Mouse (Mus musculus) left cerebral cortex, postnatal 25 days (tissue): Measurements from ENCODE around the gene Grm6. TPM values are rescaled to one million over a fixed set of nuclear protein-coding genes. Genes with fewer than 3 reads are reported as not detected.

Experiments used
- DNase-seq, 2 experiments: peaks; one replicate each; pipeline ENCODE4 v3.0.0; 2022; ENCODE audit warnings: low spot score in 2 of 2, mixed read lengths in 1 of 2
- intact Hi-C: fragments of 180-260 bp; cut with DNase I; formaldehyde crosslinking; loops from one replicate; pipeline ENCODE4 v1.15.1; 2025
- total RNA-seq, 2 experiments: library from RNA; stranded (reverse); gene quantifications; 2 replicates each; pipeline ENCODE4 v1.2.3; 2021

Gene Grm6
- total RNA-seq = not detected

DNA sequence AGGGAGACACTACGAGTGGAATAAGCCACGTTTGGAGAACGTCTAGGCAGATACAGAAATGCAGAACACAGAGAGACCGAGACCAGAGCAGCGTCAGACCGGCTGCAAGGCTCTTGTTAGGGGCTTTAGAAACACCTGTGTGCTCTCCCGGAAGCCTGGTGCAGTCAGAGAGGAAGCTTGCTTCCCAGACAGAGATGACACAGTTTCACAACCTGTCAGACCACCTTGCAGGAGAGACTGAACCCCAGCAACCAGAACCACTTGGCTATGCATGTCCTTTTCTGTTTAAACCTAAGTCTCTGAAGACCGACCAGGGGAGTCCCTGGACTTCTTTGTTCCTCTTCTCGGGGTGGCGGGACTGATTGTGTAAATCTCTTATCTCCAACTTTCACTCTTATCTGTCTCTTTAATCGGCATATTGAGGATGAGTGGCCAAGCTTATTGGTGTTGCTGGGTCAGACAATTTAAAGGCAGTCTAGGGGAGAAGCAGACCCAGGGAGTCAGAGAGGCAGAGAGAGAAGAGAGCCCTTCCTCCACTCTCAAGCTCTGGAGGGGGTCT, at the start of gene Grm6:
Gene Grm6, plus strand, starts transcription at position 509 of the 559 bp plus-strand sequence.
- intact Hi-C loops = no loop called here
- DNase-seq = no peak

DNA sequence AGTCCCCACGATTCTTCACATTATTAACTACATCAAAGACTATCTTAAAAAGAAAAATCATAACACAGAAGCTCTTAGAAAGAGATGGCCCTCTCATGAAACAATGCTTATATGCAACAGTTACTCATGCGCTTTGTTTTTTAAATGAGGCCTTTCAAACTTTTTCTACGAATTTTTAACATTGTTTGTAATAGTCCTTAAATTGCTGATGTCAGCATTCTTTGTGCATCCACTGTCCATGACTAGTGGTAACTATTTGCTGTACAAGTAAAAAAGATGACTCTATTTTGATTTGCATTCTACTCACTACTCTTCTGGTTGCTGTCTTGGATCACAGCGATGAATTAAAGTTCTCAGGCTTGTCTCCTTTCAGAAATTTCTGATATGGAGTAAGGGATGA, 36.3 kb upstream of the Grm6 start:
- intact Hi-C loops = no loop called here
- no peak for DNase-seq

DNA sequence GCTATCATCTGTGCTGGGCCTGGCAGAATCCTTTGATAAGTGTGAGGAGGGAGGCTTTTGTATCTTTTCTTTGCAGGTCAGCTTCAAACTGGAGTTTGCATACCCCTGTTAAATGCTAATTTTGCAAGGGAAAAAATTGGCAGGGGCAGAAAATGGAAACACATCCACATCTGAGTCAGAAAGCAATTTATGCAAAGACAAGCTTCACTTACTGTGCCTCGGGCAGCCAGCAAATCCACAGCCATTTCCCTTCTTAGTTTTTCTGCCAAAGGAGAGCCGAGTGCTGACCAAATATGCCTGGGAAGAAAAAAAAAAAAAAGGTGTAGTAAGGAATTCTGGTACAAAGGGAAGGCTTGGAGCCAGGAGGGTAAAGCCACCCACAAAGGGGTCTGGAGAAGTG, 24.3 kb upstream of the Grm6 start:
- intact Hi-C loops = loop anchor here (5.0 kb wide), 3 partner anchors 61 to 106 kb away; partner anchors contain the start of genes Zfp2, Zfp354b and Zfp454
- peak in 1 of 2 experiments; percentile 43 for DNase-seq

DNA sequence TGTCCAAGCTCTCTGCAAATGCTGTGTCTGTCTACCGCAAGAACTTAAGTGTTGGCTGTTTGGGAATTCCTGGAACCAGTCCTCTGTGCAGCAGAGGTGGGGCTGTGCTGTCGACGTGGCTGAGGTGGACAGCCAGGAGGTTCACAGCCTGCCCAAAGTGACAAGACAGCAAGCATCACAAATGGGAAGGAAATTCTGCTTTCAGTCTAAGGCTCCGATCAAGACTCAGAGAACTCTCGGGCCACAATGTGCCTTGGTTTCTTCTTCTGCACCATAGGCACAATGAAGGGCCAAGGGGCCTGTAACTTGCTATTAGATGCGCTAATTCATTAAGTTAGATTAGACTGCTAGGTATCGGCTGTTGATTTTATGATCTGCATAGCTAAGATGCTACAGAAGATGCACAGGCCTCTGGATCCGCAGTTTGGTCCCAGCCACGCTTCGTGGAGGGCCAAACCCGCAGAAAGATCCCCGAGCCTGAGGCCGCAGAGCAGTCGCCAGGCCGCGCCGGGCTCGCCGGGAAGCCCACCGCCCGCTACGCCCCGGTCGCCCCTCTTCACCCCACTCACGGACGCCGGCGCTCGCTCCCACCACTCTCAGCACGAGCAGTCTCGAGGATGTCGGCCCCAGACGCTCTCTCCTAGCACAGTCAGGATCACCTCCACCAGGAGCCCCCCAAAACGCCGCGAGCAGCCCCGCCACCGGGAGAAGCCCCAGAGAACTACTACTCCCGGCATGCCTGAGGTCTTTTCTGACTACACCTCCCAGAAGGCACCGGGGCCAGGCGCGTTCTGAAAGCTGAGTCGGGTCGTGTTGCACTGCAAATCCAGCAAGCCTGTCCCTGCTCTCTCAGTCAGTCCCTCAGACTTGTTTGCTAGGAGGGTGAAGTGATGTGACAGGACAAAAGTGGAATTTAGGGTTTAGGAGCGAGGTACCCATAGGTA, 23.2 kb upstream of the Grm6 start, which contains the start of gene Zfp354c:
Gene Zfp354c, minus strand, starts transcription at position 715 of the 944 bp plus-strand sequence.
- peak; percentile 87 to 93 for DNase-seq
- intact Hi-C loops = loop anchor here (5.0 kb wide), 3 partner anchors 60 to 105 kb away; partner anchors contain the start of genes Zfp2, Zfp354b and Zfp454

DNA sequence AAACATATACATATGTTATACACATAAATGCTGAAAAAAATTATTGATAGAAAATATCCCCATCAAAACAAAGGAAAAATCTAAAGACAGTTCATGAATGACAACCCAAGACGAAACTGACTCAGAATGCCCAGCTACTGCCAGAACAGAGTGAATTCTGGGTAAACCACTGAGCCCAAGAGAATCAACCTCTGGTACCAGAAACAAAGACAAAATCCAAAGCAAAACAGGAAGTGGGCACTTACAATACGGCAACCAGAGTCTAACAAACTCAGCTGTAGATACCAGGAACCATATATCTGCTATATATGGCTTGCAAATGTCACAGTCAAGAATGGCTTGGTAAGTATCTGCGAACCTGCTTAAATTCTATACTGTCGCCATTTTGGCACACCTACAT, 14.8 kb upstream of the Grm6 start:
- intact Hi-C loops = no loop called here
- DNase-seq = no peak

DNA sequence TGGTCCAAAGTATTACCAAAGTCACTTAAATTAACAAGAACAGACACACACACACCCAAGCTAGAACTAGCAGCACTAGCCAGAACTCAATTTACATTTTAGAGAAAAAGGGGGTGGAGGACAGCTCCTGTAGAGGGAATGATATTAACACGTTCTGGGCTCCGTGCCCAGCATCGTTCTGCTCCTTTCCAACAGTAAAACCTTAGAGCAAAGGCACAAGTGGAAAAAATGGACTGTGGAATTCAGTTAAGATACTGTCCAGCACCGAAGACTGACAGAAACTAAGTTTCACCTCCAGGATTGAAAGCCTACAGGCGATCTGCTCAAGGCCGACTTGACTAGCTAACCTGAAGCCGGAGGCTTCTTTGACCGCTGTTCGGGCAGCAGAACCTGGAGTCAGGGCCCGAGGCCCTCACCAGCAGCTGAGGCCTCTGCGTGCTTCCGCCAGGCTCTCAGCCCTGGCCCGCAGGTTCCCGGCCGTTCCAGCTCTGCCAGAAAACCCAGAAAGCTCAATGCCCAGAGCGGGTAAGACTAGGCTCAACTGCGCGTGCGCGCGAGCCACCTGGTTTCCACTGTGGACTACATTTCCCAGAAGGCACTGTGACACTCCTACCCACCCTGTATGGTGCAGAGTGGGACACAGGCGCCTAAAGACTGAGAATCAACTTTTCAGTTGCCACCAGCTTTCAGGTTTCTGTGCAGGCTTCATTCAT, 9.3 kb upstream of the Grm6 start, which contains the start of gene Zfp879:
Gene Zfp879, minus strand, starts transcription at position 530 of the 713 bp plus-strand sequence.
- intact Hi-C loops = loop anchor here (2.0 to 5.0 kb wide), 2 partner anchors 46 to 76 kb away; partner anchors contain the start of genes Zfp2 and Zfp454
- DNase-seq = peak; percentile 96 to 98

DNA sequence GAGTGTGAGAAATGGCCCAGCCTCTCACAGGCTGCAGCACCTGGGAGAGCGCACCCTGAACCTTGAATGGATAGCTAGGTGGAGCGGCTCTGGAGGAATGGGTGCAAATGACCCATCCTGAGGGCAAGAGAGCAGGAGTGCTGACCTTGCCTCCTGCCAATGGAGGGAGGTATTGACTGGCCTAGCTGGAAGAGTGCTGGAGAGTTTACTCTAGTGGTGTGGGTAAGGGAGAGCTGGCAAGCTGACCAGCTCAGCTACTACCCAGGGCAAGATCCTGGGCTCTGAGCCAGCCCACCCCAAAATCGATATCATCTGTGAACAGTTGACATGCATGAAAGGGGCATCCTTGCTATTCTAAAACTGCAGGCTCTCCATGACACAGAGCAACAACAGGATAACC, 4.5 kb upstream of the Grm6 start:
- no peak for DNase-seq
- intact Hi-C loops = no loop called here

DNA sequence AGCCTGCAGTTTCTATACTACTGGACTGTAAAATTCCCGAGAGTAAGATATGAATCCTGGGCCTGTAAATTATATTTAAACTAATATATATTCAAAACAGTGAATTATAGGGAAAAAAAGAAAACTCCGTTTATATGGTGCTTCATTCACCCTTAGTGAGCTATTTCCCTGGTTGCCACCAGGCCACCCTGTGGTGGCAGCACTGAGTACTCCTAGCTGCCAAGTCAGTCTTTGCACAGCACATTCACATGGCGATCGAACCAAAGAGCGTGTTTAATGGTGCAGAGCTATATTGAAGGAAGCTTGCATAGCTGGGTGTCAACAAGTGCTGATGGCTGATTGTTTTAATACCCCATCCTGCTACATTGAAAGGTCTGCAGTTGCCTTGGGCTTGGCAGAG, 3.4 kb upstream of the Grm6 start:
- peak in 1 of 2 experiments; percentile 36 for DNase-seq
- intact Hi-C loops = no loop called here

DNA sequence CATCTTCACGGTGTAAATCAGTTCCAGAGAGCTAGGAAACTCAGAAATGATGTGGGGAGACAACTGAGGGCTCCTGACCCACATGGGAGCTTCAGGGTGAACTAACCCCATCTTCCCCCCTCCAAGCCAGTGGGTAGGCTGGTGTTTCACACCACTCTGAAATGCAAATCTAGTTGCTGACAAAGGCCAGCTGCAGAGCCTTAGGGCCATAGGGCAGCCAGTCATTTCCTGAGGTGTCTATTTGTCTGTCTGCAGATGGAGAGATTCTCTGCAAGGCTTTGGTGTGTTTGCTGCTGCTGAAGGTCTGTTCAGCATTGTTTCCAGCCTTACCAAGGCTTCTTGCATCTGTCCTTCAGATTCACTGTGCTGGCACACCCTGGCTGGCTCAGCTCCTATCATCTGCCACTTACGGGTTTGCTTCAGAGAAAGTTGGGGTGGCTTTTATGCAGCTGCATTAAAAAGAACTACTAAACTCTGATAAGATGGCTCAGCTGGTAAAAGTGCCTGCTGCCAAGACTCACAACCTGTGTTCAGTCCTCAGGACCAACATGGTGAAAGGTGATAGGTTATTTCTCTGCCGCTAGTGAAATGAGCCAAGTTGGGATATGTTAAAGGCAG, 1.9 kb upstream of the Grm6 start:
- intact Hi-C loops = no loop called here
- no peak for DNase-seq

DNA sequence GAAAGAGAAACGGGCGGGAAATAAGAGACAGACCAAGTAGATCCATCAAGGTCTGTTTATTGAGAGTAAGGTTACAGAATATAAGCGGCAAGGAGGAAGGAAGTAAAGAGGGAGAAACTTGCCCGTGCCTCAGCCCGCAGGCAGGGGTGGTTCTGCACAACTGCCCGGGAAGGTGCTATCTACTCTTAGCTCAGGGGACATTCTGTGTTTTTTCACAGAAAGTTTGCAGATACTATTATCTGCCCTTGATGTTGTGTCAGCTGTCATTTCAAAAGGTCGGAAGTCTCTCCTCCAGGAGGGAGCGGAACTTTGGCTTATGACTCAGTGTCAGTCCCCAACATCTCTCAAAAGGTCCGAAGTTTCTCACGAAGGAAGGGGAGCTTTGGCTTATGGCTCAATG, 1.2 kb upstream of the Grm6 start:
- intact Hi-C loops = no loop called here
- DNase-seq = no peak

DNA sequence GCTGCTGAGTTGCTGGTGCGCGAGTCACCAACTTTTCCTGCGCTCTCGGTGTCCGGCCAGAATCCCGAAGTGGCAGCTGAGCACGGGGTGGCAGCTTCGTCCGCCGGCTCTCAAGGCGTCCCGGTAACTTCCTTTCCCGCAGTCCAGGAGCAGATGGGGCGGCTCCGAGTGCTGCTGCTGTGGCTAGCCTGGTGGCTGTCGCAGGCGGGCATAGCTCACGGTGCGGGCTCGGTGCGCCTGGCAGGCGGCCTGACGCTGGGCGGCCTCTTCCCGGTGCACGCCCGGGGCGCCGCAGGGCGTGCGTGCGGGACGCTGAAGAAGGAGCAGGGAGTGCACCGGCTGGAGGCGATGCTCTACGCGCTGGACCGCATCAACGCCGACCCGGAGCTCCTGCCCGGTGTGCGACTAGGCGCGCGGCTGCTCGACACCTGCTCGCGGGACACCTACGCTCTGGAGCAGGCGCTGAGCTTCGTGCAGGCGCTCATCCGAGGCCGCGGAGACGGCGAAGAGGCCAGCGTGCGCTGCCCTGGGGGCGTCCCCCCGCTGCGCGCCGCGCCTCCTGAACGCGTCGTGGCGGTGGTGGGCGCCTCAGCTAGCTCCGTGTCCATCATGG, 610 bp downstream of the Grm6 start:
- DNase-seq = peak in 1 of 2 experiments; percentile 8
- intact Hi-C loops = no loop called here

DNA sequence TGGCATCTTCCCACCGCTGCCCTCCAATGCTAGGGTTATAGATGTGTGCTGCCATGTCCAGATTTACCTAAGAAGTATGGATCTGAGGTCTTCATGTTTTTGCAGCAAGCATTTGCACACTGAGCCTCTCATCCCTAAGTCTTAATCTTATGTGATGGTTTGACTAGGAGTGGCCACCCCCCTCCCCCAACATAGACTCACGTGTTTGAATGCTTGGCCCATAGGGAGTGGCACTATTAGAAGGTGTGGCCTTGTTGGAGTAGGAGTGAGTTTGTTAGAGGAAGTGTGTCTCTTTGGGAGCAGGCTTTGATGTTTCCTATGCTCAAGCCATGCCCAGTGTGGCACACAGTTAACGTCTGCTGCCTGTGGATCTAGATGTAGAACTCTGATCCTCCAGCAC, 28.2 kb downstream of the Grm6 start:
- intact Hi-C loops = no loop called here
- DNase-seq = no peak

DNA sequence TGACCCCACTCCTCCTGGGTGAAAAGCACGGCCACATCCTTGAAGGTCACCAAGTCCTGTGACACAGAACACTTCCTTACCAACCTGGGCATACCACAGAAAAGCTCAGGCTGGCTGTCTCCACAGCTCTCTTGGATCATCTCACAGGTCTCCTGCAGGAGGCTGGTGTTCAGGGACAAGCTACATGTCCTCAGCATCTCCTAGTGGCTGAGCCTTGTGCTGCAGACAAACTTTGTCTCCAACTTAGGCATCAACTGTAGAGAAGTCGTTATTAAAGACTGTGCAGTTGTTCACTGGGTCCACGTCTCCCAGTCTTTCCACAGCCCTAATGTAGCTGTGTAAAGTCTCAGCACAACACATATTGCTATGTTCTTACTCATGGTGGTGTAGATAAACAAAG, 33.3 kb downstream of the Grm6 start:
- no peak for DNase-seq
- intact Hi-C loops = no loop called here

DNA sequence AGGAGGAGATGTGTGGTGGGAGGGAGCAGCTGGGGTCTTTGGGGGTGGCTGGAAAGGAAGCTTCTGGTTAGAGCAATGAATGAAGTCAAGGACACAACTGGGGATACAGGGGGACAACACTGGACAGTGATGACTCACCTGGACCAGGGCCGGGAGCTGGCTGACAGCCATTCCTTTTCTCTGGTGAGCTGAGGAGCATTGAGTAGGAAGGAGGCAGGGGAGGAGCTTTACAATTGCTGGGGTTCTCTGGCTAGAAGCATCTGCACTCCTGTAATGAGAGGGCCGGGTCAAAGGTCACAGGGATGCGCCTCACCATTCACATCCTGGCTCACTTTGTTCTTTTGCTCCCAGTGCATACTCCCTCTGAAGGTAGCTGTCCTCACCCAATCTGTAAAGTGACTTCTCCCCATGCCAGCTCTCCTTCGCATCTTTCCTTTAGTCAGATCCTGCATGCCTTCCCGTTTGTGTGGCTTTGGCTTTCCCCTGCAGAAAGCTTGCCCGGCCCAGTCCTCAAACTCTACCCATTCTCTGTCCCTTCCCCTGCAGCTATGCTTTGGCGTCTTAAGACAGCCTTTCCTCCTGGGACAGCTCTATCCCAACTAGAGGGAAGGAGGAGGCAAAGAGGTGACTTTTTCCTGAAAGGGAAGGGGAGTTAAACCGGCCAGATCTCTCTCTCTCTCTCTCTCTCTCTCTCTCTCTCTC, 35.9 kb downstream of the Grm6 start:
- peak in 1 of 2 experiments; percentile 6 for DNase-seq
- intact Hi-C loops = loop anchor here (2.0 to 5.0 kb wide), 4 partner anchors 30 to 59 kb away; partner anchors contain the start of genes Zfp2, Zfp354b, Zfp354c and Zfp879

DNA sequence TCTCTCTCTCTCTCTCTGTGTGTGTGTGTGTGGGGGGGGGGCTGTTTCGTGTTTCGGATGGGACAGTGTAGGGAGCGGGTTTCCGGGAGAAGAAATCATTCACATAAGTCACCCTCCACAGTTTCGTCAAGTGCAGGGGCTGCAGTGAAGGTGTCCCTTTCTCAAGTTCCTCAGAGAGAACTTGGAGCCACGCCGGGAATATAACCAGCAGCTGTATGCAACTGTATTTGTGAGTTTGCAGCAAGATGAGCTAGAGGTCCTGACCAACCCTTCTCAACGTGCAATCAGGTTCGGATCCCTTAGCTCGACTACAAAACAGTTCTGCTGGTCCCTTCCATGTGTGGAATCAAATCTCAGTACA, 36.4 kb downstream of the Grm6 start:
- intact Hi-C loops = loop anchor here (2.0 to 5.0 kb wide), 4 partner anchors 30 to 60 kb away; partner anchors contain the start of genes Zfp2, Zfp354b, Zfp354c and Zfp879
- no peak for DNase-seq

DNA sequence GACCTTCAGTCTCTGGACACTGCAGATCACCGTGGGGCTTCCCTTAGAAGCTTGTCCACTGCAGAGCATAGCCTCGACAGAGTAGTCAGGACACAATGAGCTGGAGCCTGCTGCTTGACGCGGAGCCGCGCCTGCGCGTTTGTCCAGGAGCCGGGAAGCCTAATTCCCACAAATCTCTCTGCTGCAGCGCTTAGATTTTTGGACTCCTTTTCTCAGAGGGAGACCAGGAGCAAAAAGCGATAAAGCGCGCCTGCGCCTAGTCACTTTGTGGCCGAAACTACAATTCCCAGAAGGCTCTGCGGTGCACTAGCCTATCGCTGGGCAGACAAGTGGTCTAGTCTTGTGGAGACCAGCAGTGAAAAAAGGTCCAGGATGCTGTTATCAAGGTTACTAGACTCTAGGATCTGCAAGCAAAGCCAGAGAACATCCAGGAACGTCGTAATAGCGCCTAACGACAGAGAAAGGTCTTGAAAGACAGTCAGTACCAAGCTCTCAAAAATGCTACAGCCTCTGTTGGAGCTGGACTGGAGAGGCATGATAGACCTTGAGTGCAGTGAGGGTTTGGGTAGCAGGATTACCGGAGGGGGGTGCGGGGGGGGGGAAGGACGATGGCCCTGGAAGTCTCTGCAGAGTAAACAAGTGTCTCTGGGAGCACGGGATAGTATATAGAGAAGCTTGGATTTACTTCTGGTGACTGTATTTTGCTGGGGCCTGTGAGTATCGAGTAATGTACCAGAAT, 37.1 kb downstream of the Grm6 start, which contains the start of gene Zfp454:
Gene Zfp454, minus strand, starts transcription at position 262 of the 739 bp plus-strand sequence.
- intact Hi-C loops = loop anchor here (2.0 to 5.0 kb wide), 4 partner anchors 29 to 60 kb away; partner anchors contain the start of genes Zfp2, Zfp354b, Zfp354c and Zfp879
- peak; percentile 96 to 99 for DNase-seq

DNA sequence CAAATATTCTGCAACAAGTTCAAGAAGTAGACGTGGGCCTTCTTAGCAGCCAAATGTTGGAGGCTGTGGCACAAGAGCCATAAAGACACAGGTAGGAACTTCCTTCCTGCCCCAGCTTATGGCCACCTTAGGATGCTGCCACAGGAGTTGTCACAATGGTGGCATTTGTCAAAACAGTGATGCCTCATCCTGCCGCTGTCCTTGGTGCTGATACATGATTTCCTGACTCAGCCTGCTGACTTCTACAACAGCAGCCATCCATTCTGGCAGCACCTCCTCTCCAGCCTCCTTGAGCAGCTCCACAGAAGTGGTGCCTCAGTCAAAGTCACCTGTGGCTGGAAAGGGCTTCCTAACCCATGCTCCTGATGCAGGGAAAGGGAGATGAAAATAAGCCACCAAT, 42.0 kb downstream of the Grm6 start:
- no peak for DNase-seq
- intact Hi-C loops = no loop called here

DNA sequence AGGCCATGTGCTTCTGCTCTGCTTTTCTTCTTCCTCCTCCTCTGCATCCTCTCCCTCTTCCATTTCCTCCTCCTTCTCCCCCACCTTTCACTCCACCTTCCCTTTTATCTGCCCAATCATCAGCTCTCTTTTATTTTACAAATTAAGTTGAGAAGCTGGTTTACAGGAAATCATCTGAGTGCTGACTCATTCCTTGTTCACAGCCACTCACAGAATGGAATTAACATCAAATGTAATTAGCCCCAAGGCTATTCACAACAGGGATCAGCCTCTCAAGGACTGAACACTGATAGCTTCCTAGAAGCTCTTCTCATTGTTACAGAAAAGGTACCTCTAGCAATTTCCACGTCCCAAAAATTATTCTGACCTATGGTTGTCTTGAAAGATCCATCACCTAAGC, 46.9 kb downstream of the Grm6 start:
- no peak for DNase-seq
- intact Hi-C loops = no loop called here
